Mouse (Mus musculus): ENCODE results near the gene Ccdc85c. TPM values are rescaled to one million over a fixed set of nuclear protein-coding genes. Genes with fewer than 3 reads are reported as not detected.

Ccdc85c gene
- total and polyA plus RNA-seq, 3 experiments, result 27.1 to 43.9 (median 39.2) TPM

GRCm38 (mm10) chr12:108233736-108234135 lies 41.5 kb downstream of the Ccdc85c start:
- WGBS, result 79% methylated on average over 6 of the region's 6 CpGs
- Histone ChIP-seq H3K27ac (no peak overlapping the region), H3K4me3 (no peak overlapping the region), H3K27me3 (ENCODE audit: control insufficient read depth, insufficient read depth, low read length) (no peaks in the 10 kb centered on the region), H3K36me3 (ENCODE audit: control insufficient read depth, insufficient read depth, low read length) (no peaks in the 10 kb centered on the region), H3K79me2 (replicated peaks; ENCODE audit: control insufficient read depth, insufficient read depth, low read length) (no peaks in the 10 kb centered on the region), H3K4me1 (ENCODE audit: control insufficient read depth, insufficient read depth, low read length) (peaks cover 27% of the 10 kb centered on the region), H3K9ac (ENCODE audit: low read depth, low read length) (no peak overlapping the region)
- intact Hi-C loops (cut with DNase I), result loop anchor here (2.0 kb wide), 1 partner anchor 39 kb away; no protein-coding TSS in a partner anchor
- DNase-seq, result no peak
- no peak for TF ChIP-seq POLR2A (IDR thresholded peaks at IDR 0.05; ENCODE audit: insufficient read depth, low read depth, low read length)
- TF ChIP-seq CTCF (IDR thresholded peaks at IDR 0.05), result no peak
- no peak for TF ChIP-seq EP300 (IDR thresholded peaks at IDR 0.05; ENCODE audit: insufficient read depth, low read depth, low read length)

- Histone ChIP-seq H3K27ac (no peak overlapping the region), H3K27me3 (ENCODE audit: control insufficient read depth, insufficient read depth, low read length) (no peaks in the 10 kb centered on the region), H3K79me2 (replicated peaks; ENCODE audit: control insufficient read depth, insufficient read depth, low read length) (no peaks in the 10 kb centered on the region), H3K4me3 (no peak overlapping the region), H3K36me3 (ENCODE audit: control insufficient read depth, insufficient read depth, low read length) (no peaks in the 10 kb centered on the region), H3K9ac (ENCODE audit: low read depth, low read length) (no peak overlapping the region), H3K4me1 (ENCODE audit: control insufficient read depth, insufficient read depth, low read length) (peaks cover 13% of the 10 kb centered on the region)
- intact Hi-C loops (cut with DNase I), result no loop called here
- no peak for DNase-seq
- WGBS, result 69% methylated on average over 9 of the region's 9 CpGs
- no peak for TF ChIP-seq CTCF (IDR thresholded peaks at IDR 0.05)
- TF ChIP-seq EP300 (IDR thresholded peaks at IDR 0.05; ENCODE audit: insufficient read depth, low read depth, low read length), result no peak
- no peak for TF ChIP-seq POLR2A (IDR thresholded peaks at IDR 0.05; ENCODE audit: insufficient read depth, low read depth, low read length)
Measured at GRCm38 (mm10) chr12:108231901-108232300, 43.3 kb downstream of the Ccdc85c start.

- no peak overlapping the region for H3K27ac ChIP-seq
- DNase-seq, result peak; percentile 60 to 75
- intact Hi-C loops (cut with DNase I), result no loop called here
- H3K27me3 ChIP-seq (ENCODE audit: control insufficient read depth, insufficient read depth, low read length), result no peaks in the 10 kb centered on the region
- H3K79me2 ChIP-seq (replicated peaks; ENCODE audit: control insufficient read depth, insufficient read depth, low read length), result no peaks in the 10 kb centered on the region
- TF ChIP-seq EP300 (IDR thresholded peaks at IDR 0.05; ENCODE audit: insufficient read depth, low read depth, low read length), result no peak
- peak; percentile 92 for TF ChIP-seq CTCF (IDR thresholded peaks at IDR 0.05)
- no peak for TF ChIP-seq POLR2A (IDR thresholded peaks at IDR 0.05; ENCODE audit: insufficient read depth, low read depth, low read length)
- H3K9ac ChIP-seq (ENCODE audit: low read depth, low read length), result no peak overlapping the region
- no peaks in the 10 kb centered on the region for H3K36me3 ChIP-seq (ENCODE audit: control insufficient read depth, insufficient read depth, low read length)
- peaks cover 8% of the 10 kb centered on the region for H3K4me1 ChIP-seq (ENCODE audit: control insufficient read depth, insufficient read depth, low read length)
- 62% methylated on average over 17 of the region's 18 CpGs for WGBS
- no peak overlapping the region for H3K4me3 ChIP-seq
Measured at GRCm38 (mm10) chr12:108230821-108231794, 44.1 kb downstream of the Ccdc85c start.

- DNase-seq, result no peak
- Histone ChIP-seq H3K36me3 (ENCODE audit: control insufficient read depth, insufficient read depth, low read length) (no peaks in the 10 kb centered on the region), H3K9ac (ENCODE audit: low read depth, low read length) (no peak overlapping the region), H3K4me1 (ENCODE audit: control insufficient read depth, insufficient read depth, low read length) (peaks cover 3% of the 10 kb centered on the region; the same call in 1 of the 2 replicates), H3K79me2 (replicated peaks; ENCODE audit: control insufficient read depth, insufficient read depth, low read length) (no peaks in the 10 kb centered on the region), H3K4me3 (no peak overlapping the region), H3K27ac (no peak overlapping the region), H3K27me3 (ENCODE audit: control insufficient read depth, insufficient read depth, low read length) (no peaks in the 10 kb centered on the region)
- TF ChIP-seq POLR2A (IDR thresholded peaks at IDR 0.05; ENCODE audit: insufficient read depth, low read depth, low read length) (no peak), CTCF (IDR thresholded peaks at IDR 0.05) (no peak), EP300 (IDR thresholded peaks at IDR 0.05; ENCODE audit: insufficient read depth, low read depth, low read length) (no peak)
- intact Hi-C loops (cut with DNase I), result no loop called here
- 84% methylated on average over 12 of the region's 12 CpGs for WGBS
Measured at GRCm38 (mm10) chr12:108230077-108230476, 45.1 kb downstream of the Ccdc85c start.

- Histone ChIP-seq H3K27ac (no peak overlapping the region), H3K36me3 (ENCODE audit: control insufficient read depth, insufficient read depth, low read length) (no peaks in the 10 kb centered on the region), H3K27me3 (ENCODE audit: control insufficient read depth, insufficient read depth, low read length) (no peaks in the 10 kb centered on the region), H3K79me2 (replicated peaks; ENCODE audit: control insufficient read depth, insufficient read depth, low read length) (no peaks in the 10 kb centered on the region), H3K9ac (ENCODE audit: low read depth, low read length) (no peak overlapping the region), H3K4me1 (ENCODE audit: control insufficient read depth, insufficient read depth, low read length) (peaks cover 3% of the 10 kb centered on the region; the same call in 1 of the 2 replicates), H3K4me3 (no peak overlapping the region)
- no peak for TF ChIP-seq EP300 (IDR thresholded peaks at IDR 0.05; ENCODE audit: insufficient read depth, low read depth, low read length)
- no peak for TF ChIP-seq POLR2A (IDR thresholded peaks at IDR 0.05; ENCODE audit: insufficient read depth, low read depth, low read length)
- no peak for TF ChIP-seq CTCF (IDR thresholded peaks at IDR 0.05)
- 89% methylated on average over 16 of the region's 16 CpGs for WGBS
- intact Hi-C loops (cut with DNase I), result no loop called here
- DNase-seq, result no peak
Measured at GRCm38 (mm10) chr12:108227527-108227926, 47.7 kb downstream of the Ccdc85c start.

- no peaks in the 10 kb centered on the region for H3K79me2 ChIP-seq (replicated peaks; ENCODE audit: control insufficient read depth, insufficient read depth, low read length)
- WGBS, result 91% methylated on average over 12 of the region's 12 CpGs
- no peak overlapping the region for H3K9ac ChIP-seq (ENCODE audit: low read depth, low read length)
- H3K4me3 ChIP-seq, result no peak overlapping the region
- H3K27ac ChIP-seq, result no peak overlapping the region
- peaks cover 3% of the 10 kb centered on the region; the same call in 1 of the 2 replicates for H3K4me1 ChIP-seq (ENCODE audit: control insufficient read depth, insufficient read depth, low read length)
- TF ChIP-seq POLR2A (IDR thresholded peaks at IDR 0.05; ENCODE audit: insufficient read depth, low read depth, low read length), result no peak
- TF ChIP-seq CTCF (IDR thresholded peaks at IDR 0.05), result no peak
- TF ChIP-seq EP300 (IDR thresholded peaks at IDR 0.05; ENCODE audit: insufficient read depth, low read depth, low read length), result no peak
- H3K36me3 ChIP-seq (ENCODE audit: control insufficient read depth, insufficient read depth, low read length), result no peaks in the 10 kb centered on the region
- intact Hi-C loops (cut with DNase I), result no loop called here
- H3K27me3 ChIP-seq (ENCODE audit: control insufficient read depth, insufficient read depth, low read length), result no peaks in the 10 kb centered on the region
- no peak for DNase-seq
Measured at GRCm38 (mm10) chr12:108226941-108227340, 48.3 kb downstream of the Ccdc85c start.

Data from heart, adult 2 months (tissue).